Comparison of ENCODE assay signal across 24 mouse cellular contexts in the genomic region with DNA sequence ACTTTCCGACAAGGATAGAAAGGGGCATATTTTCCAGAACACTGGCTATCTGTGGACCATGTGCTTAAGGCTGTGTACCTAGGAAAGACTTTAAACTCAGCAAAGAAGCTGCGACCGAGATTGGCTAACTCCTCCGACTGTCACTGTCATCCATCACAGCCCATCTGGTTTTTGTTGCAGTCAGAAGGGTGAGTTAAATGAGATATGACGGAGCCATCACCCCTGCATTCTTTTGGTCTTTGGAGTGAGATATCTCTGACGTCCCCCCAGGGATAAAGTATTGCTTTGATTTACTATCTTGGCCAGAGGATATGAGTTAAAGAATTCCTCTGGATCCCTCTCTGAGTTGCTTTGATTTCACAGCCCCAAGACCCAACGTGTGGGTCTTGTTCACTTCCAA.
"Had no signal": no experiment of that assay in that cellular context is flagged by ENCODE, and none has a peak within 500 bp of the region (broad histone marks: within the 10 kb centered on the region; RNA-seq: fewer than 3 reads in every experiment).

No protein-coding gene starts in this region.

- H3K27ac ChIP-seq: intestine, embryonic 15.5 days; layer of hippocampus, adult 2 months; limb, embryonic 10.5 days; limb, embryonic 13.5 days; liver, embryonic 12.5 days; liver, embryonic 15.5 days; lung, embryonic 15.5 days; midbrain, embryonic 15.5 days; neural tube, embryonic 12.5 days; neural tube, embryonic 15.5 days; stomach, postnatal 0 days had no signal

- H3K36me3 ChIP-seq: intestine, embryonic 15.5 days; limb, embryonic 10.5 days; limb, embryonic 13.5 days; liver, embryonic 12.5 days; liver, embryonic 15.5 days; lung, embryonic 15.5 days; midbrain, embryonic 15.5 days; neural tube, embryonic 12.5 days; neural tube, embryonic 15.5 days had no signal

- H3K4me2 ChIP-seq: intestine, embryonic 15.5 days; limb, embryonic 13.5 days; liver, embryonic 12.5 days; liver, embryonic 15.5 days; lung, embryonic 15.5 days; midbrain, embryonic 15.5 days; neural tube, embryonic 12.5 days; neural tube, embryonic 15.5 days had no signal

- DNase-seq: kidney, adult 11 months; kidney, adult 9 months; layer of hippocampus, adult 9-11 months; liver; lung, adult 18-20 months; lung, postnatal 10 days; lung, postnatal 4 days; right cerebral cortex, adult 18-20 months; right cerebral cortex, postnatal 14 days; right cerebral cortex, postnatal 4 days; thymus, adult 2 months; thymus, postnatal 14 days; thymus, postnatal 4 days had no signal

- H3K9me3 ChIP-seq: intestine, embryonic 15.5 days; limb, embryonic 10.5 days; liver, embryonic 12.5 days; liver, embryonic 15.5 days; lung, embryonic 15.5 days; midbrain, embryonic 15.5 days; neural tube, embryonic 12.5 days; neural tube, embryonic 15.5 days had no signal

- H3K27me3 ChIP-seq: intestine, embryonic 15.5 days; limb, embryonic 13.5 days; liver, embryonic 12.5 days; liver, embryonic 15.5 days; lung, embryonic 15.5 days; midbrain, embryonic 15.5 days; neural tube, embryonic 12.5 days; neural tube, embryonic 15.5 days had no signal

- H3K4me3 ChIP-seq: intestine, embryonic 15.5 days; layer of hippocampus, adult 2 months; limb, embryonic 10.5 days; limb, embryonic 13.5 days; liver, embryonic 12.5 days; liver, embryonic 15.5 days; lung, embryonic 15.5 days; midbrain, embryonic 15.5 days; neural tube, embryonic 12.5 days; neural tube, embryonic 15.5 days had no signal

- H3K9ac ChIP-seq: intestine, embryonic 15.5 days; limb, embryonic 13.5 days; liver, embryonic 12.5 days; liver, embryonic 15.5 days; lung, embryonic 15.5 days; midbrain, embryonic 15.5 days; neural tube, embryonic 12.5 days; neural tube, embryonic 15.5 days had no signal

- H3K4me1 ChIP-seq: intestine, embryonic 15.5 days; liver, embryonic 12.5 days; liver, embryonic 15.5 days had no signal

- ATAC-seq: intestine, embryonic 15.5 days; liver, embryonic 12.5 days; midbrain, embryonic 15.5 days had no signal
